Mouse (Mus musculus) CH12.LX (cell line): ENCODE results near the gene Syne4.

ENCODE experiments used
- CTCF ChIP-seq, 2 experiments: IDR thresholded peaks in 1 of 2; conservative IDR thresholded peaks in 1 of 2; 2 replicates each; pipeline ENCODE4 v1.5.1; 2011 to 2012; ENCODE audit warnings: low read depth in 2 of 2, low read length in 2 of 2, improper control_type of control experiment in 1 of 2, inconsistent platforms in 1 of 2, mild to moderate bottlenecking in 1 of 2, moderate library complexity in 1 of 2
- E2F4 ChIP-seq: IDR thresholded peaks from 2 replicates; pipeline ENCODE4 v1.6.1; 2011; ENCODE audit warnings: low read depth, low read length, improper control_type of control experiment; ENCODE audit not compliant: insufficient replicate concordance
- ETS1 ChIP-seq: conservative IDR thresholded peaks from 2 replicates; pipeline ENCODE4 v1.6.1; 2012; ENCODE audit warnings: low read depth, mild to moderate bottlenecking, inconsistent platforms, low read length, improper control_type of control experiment, moderate library complexity
- HCFC1 ChIP-seq: IDR thresholded peaks from 2 replicates; pipeline ENCODE4 v1.6.1; 2012; ENCODE audit warnings: low read depth, mild to moderate bottlenecking, inconsistent platforms, low read length, improper control_type of control experiment
- MAFK ChIP-seq: IDR thresholded peaks from 2 replicates; pipeline ENCODE4 v1.6.1; 2011; ENCODE audit warnings: low read length, improper control_type of control experiment; ENCODE audit not compliant: insufficient replicate concordance
- MYC ChIP-seq: IDR thresholded peaks from 2 replicates; pipeline ENCODE4 v1.6.1; 2011; ENCODE audit warnings: low read depth, mild to moderate bottlenecking, improper control_type of control experiment, low read length
- NELFE ChIP-seq: IDR thresholded peaks from 2 replicates; pipeline ENCODE4 v1.6.1; 2011; ENCODE audit warnings: low read depth, low read length, improper control_type of control experiment
- POLR2A ChIP-seq: IDR thresholded peaks from 2 replicates; pipeline ENCODE4 v1.6.1; 2011; ENCODE audit warnings: low read depth, mild to moderate bottlenecking, improper control_type of control experiment, low read length
- TCF12 ChIP-seq: IDR thresholded peaks from 2 replicates; pipeline ENCODE4 v1.6.1; 2014; ENCODE audit warnings: low read depth, mild to moderate bottlenecking, inconsistent platforms, low read length, improper control_type of control experiment
- USF1 ChIP-seq: IDR thresholded peaks from 2 replicates; pipeline ENCODE4 v1.6.1; 2014; ENCODE audit warnings: low read depth, mild to moderate bottlenecking, inconsistent platforms, low read length, improper control_type of control experiment

- TF ChIP-seq E2F4, result no peak
- no peak for TF ChIP-seq ETS1
- TF ChIP-seq POLR2A, result no peak
- TF ChIP-seq CTCF (conservative IDR thresholded peaks at IDR 0.05 in 1 of 2, IDR thresholded peaks at IDR 0.05 in 1 of 2; ENCODE audit: low read depth in 2 of 2, low read length in 2 of 2), result no peak
- TF ChIP-seq USF1, result no peak
- no peak for TF ChIP-seq MAFK
- TF ChIP-seq NELFE, result no peak
- TF ChIP-seq HCFC1, result no peak
- no peak for TF ChIP-seq MYC
- no peak for TF ChIP-seq TCF12
Observed at GRCm38 (mm10) chr7:30320946-30321345, 6.3 kb downstream of the Syne4 start.
